Mouse (Mus musculus) spleen, postnatal 36 days (tissue): Measurements from ENCODE around the gene Mrpl46.

ENCODE experiments used
- DNase-seq, 2 experiments: peaks; one replicate each; pipeline ENCODE4 v3.0.0; 2022; ENCODE audit warnings: low spot score in 2 of 2, mixed read lengths in 1 of 2

The Mrpl46 gene

DNA sequence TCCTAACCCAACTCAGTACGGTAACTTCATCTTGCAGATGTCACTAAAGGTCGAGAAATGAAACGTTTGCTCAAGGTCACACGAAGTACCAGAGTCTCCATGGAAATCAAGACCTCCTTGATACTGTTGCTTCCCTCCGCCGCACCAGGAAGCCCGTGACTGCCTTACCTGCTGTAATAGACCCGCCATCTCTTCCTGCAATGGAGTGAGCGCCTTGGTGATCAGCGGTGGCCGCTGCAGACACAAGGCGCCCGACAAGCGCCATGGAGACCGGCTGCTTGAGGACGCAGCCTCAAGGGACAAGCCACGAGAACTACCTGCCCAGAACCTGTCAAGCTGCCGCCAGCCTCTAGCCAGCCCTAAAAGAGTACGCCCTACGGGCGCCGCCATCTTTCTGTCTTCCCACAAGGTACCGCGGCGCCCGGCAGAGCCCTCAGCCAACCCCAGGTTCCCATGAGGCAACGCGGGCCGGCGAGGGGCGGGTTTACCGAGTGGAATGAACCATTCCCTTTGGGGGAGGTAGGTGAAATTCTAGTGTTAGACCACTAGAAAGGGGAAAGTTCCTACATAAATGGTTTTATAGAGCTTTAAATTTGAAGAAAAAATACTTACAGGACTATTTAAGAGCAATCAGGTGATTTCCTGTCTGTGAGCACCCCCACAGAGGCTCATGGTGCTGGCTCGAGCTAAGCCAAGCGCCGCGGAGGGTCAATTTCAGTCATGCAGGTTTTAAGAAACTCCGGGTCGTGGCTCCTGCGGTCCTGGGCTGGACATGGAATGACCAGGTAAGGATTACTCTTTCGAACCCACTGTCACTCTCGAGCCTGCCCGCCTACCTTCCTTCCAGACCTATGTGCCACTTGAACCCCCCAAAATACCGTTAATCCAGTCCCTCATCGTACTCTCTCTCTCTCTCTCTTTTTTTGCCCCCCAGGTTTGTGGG, at the start of gene Mrpl46, which contains the start of gene Mrps11:
Mrpl46 (minus strand) TSS at position 893 of the 943 bp plus-strand sequence.
Mrps11 (plus strand) TSS at position 481 of the 943 bp plus-strand sequence.
- peak; percentile 82 to 86 for DNase-seq

DNA sequence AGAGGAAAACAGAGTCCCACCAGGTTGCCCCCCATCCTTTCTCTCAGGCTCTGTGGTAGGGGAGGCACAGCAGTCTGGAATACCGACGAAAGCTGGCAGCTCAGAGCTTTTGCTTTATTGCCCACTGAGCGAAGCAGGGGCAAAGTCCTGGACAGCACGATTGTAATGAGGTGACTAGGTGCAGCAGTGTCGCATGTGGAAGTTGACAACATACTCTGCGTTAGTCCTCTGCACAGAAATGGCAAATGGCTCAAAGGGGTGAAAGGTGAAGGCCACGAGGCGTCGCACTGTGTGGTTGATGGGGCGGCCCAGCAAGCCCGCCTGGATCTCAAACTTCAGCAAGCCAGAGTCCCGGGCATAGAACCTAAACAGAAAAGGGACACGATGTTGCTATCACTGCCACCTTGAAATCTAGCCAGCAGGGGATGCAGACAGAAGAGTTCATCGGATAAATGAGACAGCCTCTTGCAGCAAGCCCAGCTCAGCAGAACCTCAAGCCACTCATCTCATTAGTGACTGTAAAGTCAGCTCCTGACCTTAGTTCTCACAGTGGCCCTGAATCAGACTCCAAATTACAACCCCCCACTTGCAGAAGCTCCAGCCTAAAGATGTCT, 44.5 kb upstream of the Mrpl46 start:
- DNase-seq = no peak

- DNase-seq = no peak
Observed at GRCm38 (mm10) chr7:78826682-78827385, 43.5 kb upstream of the Mrpl46 start.

DNA sequence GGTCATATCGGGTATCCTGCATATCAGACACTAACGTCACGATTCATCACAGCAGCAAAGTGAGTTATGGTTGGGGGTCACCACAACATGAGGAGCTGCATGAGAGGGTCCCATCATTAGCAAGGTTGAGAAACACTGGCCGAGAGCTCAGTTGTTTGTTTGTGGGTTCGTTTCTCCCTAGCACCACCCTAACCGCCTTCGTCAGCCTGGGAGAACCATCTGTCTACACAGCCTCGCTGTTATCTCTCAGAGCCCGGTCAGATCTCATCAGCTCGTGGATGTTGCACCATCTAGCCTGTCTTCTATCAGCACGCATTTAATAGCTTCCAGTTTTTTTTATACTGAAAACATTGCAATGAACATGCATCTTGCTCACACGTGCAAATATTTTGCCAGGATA, 35.0 kb upstream of the Mrpl46 start:
- DNase-seq = no peak

GRCm38 (mm10) chr7:78814766-78815165, 31.4 kb upstream of the Mrpl46 start:
- no peak for DNase-seq

GRCm38 (mm10) chr7:78813791-78814190, 30.5 kb upstream of the Mrpl46 start:
- no peak for DNase-seq

GRCm38 (mm10) chr7:78807192-78807591, 23.9 kb upstream of the Mrpl46 start:
- no peak for DNase-seq

DNA sequence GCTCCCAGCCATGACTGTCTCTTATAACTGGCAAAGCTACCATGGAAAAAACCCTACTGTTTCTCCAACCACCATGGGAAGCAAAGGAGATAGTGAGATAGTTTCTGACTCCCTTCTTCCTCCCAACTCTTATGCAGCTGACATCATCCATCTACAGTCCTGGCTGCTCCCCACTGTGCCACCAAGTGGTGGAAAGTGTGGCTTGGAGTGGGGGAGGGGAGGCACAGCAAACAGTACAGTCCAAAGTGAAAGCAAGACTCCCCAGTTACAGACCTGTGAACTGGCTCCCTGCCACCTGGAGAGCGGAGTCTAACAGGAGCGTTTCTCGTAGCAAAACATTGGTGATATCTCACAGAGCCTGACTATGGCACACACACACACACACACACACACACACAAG, 20.5 kb upstream of the Mrpl46 start:
- peak in 1 of 2 experiments; percentile 7 for DNase-seq

DNA sequence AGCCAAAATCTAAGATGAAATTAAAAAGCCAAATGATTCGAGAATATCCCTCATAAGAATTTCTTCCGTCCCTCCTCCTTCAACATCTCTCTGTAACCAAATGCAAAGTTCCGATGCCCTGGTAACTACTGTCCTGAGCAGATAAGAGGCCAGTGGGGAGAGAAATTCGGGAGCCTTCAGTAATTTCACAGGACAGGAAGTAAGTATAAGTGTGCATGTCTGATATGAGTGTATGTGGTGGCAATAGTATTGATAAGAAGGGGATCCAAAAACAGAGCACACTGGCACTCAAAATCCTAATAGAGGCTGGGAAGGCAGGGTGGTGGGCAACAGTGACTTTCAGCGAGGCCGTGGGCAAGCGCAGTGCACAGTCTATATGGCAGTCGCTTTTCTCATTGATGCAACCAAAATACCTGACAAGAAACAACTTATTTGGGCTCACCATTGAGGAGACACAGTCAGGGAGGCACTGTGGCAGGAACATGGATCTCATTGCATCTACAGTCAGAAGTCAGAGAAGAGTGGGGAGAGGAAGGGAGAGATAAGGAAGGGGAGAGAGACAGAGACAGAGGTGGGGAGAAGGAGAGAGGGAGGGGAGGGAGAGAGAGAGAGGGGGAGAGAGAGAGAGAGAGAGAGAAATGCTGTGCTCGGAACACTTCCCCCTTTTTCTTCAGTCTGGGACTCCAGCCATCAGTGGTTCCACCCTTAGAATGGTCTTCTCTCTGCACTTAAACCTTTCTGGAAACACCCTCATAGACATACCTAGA, 16.6 kb upstream of the Mrpl46 start:
- DNase-seq = peak; percentile 16 to 45

DNA sequence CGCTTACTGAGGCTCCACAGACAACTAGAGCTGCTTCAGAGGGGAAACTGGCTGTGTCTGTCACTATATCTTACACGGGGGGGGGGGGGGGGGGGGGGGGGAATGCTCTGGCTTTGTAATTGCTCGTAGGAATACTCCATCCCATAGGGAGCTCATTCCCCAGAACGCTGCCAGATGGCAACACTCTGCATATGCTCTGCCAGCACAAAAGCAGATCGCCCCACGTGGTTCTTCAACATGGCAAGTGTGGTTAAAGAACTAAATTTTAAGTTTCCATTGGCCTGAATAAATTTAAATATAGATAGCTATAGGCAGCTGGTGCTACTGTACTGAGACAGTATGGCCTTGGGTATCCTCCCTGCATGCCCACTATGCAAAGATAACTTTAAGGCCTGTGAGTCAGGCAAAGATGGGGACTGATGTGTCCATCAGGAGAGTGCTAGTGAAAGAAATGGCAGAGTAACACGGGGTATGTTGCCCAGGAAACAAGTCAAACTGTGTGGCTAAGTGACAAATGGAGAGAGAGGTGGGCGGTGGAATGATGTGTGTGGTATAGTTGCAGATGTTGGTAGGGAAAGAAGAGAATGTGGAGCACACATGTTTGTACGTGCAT, 14.6 kb upstream of the Mrpl46 start:
- no peak for DNase-seq

- DNase-seq = no peak
Observed at GRCm38 (mm10) chr7:78796624-78797023, 13.3 kb upstream of the Mrpl46 start.

- no peak for DNase-seq
Observed at GRCm38 (mm10) chr7:78794571-78795092, 11.3 kb upstream of the Mrpl46 start.

DNA sequence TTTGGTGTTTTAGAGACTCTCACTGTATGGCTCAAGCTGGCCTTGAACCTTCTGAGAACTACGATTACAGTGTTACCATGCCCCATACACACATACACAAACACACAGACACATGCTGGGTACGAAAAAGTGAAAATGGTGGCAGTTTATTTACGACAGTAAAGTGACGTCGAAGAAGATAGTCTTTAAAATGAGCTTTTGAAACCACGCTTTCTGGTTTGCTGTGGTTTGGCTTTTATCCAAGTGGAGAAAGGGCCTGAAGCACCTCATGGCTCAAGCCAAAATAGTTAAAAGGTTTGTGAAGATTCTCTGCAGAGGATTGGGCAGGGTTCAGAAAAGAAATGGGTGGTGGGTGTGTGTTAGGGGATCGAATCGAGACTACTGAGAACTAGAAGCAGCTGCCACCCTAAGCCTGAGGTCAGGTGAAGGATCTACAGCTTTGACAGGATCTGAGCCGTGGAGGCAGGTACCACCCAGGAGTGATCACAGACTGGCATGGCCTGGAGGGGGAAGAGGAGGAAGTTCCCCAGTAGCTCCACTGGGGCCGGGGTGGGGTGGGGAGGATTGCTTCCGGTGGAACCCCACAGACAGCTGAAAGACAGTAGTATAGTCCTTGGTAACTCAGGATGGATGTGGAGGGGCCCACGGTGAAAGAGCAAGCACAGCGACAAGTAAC, 10.7 kb upstream of the Mrpl46 start:
- no peak for DNase-seq

GRCm38 (mm10) chr7:78791359-78792222, 8.3 kb upstream of the Mrpl46 start:
- peak; percentile 15 to 31 for DNase-seq

DNA sequence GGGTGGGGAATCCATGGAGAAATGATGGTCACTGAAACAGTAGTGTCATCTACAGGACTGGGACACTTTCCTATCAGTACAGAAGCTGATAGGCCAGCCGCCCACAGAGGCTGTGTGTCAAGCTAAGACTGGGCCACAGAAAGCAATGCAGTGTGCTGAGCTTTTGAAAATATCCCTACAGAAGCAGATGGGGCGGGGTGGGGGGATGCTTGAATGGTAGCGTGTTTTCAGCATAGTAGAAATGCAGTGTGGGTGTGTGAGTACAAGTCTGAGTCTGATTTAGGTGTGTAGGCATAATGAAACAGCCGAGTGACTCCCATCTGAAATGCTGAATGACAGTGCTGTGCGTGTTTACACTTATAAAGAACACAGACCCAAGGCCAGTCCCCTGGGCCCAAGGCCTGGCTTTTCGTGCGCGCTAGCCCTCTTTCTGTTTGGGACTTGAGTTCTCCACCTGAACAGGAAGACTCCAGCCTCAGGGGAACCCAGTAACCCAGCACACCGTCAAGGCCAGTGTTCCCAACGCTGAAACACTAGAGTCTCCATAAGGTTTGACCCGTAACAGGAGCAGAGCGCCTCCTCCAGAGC, 4.6 kb upstream of the Mrpl46 start:
- DNase-seq = no peak

GRCm38 (mm10) chr7:78785906-78786305, 2.6 kb upstream of the Mrpl46 start:
- DNase-seq = no peak

DNA sequence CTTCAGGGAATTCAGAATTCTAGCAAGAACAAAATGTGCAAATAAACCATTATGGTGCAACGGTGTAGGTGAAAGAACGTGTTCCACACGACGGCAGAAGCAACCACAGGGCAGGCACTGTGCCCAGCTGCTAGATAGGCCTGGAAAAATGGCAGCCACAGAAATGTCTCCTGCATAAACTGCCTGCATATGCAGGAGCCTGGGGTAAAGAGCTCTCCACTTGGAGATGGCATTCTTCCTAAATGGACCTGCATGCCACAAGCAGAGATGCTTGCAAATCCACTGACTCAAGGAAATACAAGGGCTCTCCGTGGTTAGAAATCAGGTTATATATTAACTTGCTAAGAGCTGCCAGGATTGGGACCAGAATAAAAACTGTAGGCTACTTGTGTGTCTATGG, 4.6 kb downstream of the Mrpl46 start:
- no peak for DNase-seq

DNA sequence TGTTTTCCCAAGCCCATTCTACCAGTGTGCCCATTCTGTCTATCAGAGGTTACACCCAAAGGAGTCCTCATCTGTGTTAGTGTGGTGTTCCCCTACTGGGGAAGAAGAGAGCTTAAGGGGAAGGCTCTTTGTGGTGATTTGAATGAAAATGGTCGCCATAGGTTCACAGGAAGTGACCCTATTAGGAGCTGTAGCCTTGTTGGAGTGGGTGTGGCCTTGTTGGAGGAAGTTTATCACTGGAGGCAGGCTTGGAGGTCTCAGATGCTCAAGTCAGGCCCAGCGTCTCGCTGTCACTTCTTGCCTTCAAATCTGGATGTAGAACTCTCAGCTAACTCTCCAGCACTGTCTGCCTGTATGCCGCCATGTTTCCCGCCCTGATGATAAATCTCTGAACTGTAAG, 12.4 kb downstream of the Mrpl46 start:
- no peak for DNase-seq

DNA sequence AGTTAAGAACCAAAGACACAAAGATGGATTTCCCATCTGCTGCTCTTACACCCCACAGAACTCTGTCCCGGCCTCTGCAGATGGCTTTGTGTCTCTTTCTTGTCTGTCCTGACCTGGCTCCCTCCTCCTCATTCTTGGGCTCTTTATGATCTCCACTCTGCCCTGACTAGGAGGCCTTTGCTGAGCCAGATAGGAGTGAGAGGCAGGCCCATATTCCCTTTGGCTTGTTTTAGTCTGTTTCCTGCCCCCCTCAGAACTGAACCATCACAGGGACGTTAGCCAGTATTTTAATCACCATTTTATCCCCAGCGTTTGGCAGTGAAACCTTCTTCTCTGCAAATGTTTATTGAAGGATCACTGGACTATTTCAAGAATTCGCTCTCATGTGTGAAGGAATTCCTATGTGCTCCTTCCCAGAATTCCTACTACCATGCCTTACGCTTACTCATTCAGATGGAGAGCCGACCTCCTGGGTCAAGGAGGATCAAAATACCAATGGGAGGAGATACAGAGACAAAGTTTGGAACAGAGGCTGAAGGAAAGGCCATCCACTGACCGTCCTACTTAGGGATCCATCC, 14.2 kb downstream of the Mrpl46 start:
- DNase-seq = no peak
